ENCODE assay signal across 8 mouse cellular contexts in the genomic region with DNA sequence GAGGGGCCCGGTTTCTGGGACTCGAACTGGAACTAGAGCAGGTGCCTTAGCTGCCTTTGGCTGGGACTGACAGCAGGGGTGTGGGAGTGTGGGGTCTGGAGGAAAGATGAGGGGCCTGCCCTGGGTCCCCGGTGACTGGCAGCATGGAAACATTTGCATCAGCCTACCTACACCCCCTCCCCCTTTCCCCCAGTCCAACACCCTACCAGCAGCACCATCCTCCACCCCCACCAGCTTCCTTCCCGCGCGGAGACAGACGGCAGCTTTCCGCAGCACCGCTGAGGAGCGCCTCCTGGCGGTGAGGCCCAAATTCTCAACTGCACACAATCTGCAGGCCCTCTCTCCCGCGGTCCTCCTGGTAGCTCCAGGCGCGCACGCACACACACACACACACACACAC. TPM values are rescaled to one million over a fixed set of nuclear protein-coding genes. Genes with fewer than 3 reads are reported as not detected.
DNase-seq lines count a peak whose midpoint lies in the region; TF ChIP-seq lines count a peak whose summit lies in the region.

No protein-coding gene starts in this region.

- H3K9me3 ChIP-seq in midbrain, embryonic 10.5 days (replicated peaks): no peaks in the 10 kb centered on the region

- peaks cover 60% of the 10 kb centered on the region for H3K4me1 ChIP-seq in midbrain, embryonic 10.5 days
- peaks cover 25% of the 10 kb centered on the region for H3K4me1 ChIP-seq in spleen, adult 2 months (ENCODE audit: control insufficient read depth, insufficient read depth, insufficient read length)

- H3K36me3 ChIP-seq in midbrain, embryonic 10.5 days: 0 out of 2 replicates have a peak, but pooled peaks cover under 1% of the 10 kb centered on the region
- no peaks in the 10 kb centered on the region for H3K36me3 ChIP-seq in spleen, adult 2 months (ENCODE audit: control insufficient read depth, insufficient read depth, low read length)

- H3K27ac ChIP-seq in midbrain, embryonic 10.5 days (replicated peaks): peak overlapping the region; percentile 23; the same call in 1 of the 2 replicates
- peak overlapping the region; percentile 6; the same call in 1 of the 2 replicates for H3K27ac ChIP-seq in spleen, adult 2 months (ENCODE audit: insufficient read depth, low read length)

- TF ChIP-seq POLR2A in spleen, adult 2 months (IDR thresholded peaks at IDR 0.05; ENCODE audit: low read depth, low read length): no peak

- peaks cover 61% of the 10 kb centered on the region for H3K27me3 ChIP-seq in midbrain, embryonic 10.5 days (ENCODE audit: low read depth, poor library complexity, severe bottlenecking)
- no peaks in the 10 kb centered on the region for H3K27me3 ChIP-seq in spleen, adult 2 months (ENCODE audit: control insufficient read depth, insufficient read depth, low read length)

- H3K4me3 ChIP-seq in midbrain, embryonic 10.5 days: peak overlapping the region; percentile 58
- H3K4me3 ChIP-seq in spleen, adult 2 months (ENCODE audit: extremely low read depth, insufficient read depth, insufficient read length): no peak overlapping the region

- peak; percentile 80 for TF ChIP-seq CTCF in spleen, adult 2 months (IDR thresholded peaks at IDR 0.05; ENCODE audit: extremely low read depth, insufficient read depth, insufficient read length, insufficient replicate concordance)

- 4% methylated on average over 16 of the region's 16 CpGs for WGBS in midbrain, embryonic 10.5 days
- WGBS in spleen, adult 2 months: 9% methylated on average over 16 of the region's 16 CpGs

- peak; percentile 16 for DNase-seq in CD4-positive helper T cell, adult 2 months (ENCODE audit: low read depth, low spot score)
- peak; percentile 39 to 56 for DNase-seq in adrenal gland, adult 18-20 months (ENCODE audit: low spot score in 2 of 2)
- DNase-seq in embryo, embryonic 11 days: peak; percentile 85
- DNase-seq in heart, postnatal 4 days: peak; percentile 75
- peak; percentile 80 to 81 for DNase-seq in left cerebral cortex, adult 8-10 months (ENCODE audit: low spot score in 2 of 2)
- DNase-seq in midbrain, embryonic 10.5 days (ENCODE audit: low spot score): peak; percentile 84
- DNase-seq in spleen, adult 2 months (ENCODE audit: low read depth in 1 of 2, low spot score in 2 of 2): peak; percentile 45 to 72
- no peak for DNase-seq in adipocyte (ENCODE audit: low spot score)

RNA-seq across cellular contexts. Expression of a gene that starts 1.5 kb away (rescaled TPM):
- 10 to 100 TPM; 20.9 to 21.3 TPM for total RNA-seq in adrenal gland, adult 18-20 months (2021)
- 10 to 100 TPM; 12.6 to 12.7 TPM for total RNA-seq in heart, postnatal 4 days (2021)
- 100 to 1,000 TPM; 781 to 858 (median 827) TPM for total RNA-seq in left cerebral cortex, adult 8-10 months (2022)
- polyA plus RNA-seq in midbrain, embryonic 10.5 days (2016; fragmentation: Nextera tagmentation; extraction: Ambion mirVana): 9.9 and 15.3 TPM in 2 replicates
- polyA plus RNA-seq in spleen, adult 2 months (2012; rRNA removed): 3.5 and 4.3 TPM in 2 replicates

Comparison
In these comparisons a context has a peak if more than half of its experiments do, and no peak if none do; other contexts are left out.
1. RNA of a gene that starts 1.5 kb away (total RNA-seq): 781 to 858 TPM in left cerebral cortex, adult 8-10 months; 20.9 to 21.3 TPM in adrenal gland, adult 18-20 months and 12.6 to 12.7 TPM in heart, postnatal 4 days; every median in the first group is over 10 times any median in the second.